Mouse (Mus musculus) CH12.LX (cell line): Measurements from ENCODE around the gene Ikzf4. TPM values are rescaled to one million over a fixed set of nuclear protein-coding genes. Genes with fewer than 3 reads are reported as not detected.

Source experiments
- DNase-seq: peaks from one replicate; pipeline ENCODE4 v3.0.0-alpha.2; 2013; ENCODE audit errors: extremely low read depth
- H3K27ac ChIP-seq: 2 replicates; pipeline ENCODE4 v1.5.1; 2012; ENCODE audit warnings: low read depth, mild to moderate bottlenecking, control low read depth, moderate library complexity; ENCODE audit not compliant: insufficient read depth
- H3K27me3 ChIP-seq: replicated peaks from 2 replicates; pipeline ENCODE3; 2012; ENCODE audit warnings: inconsistent platforms
- H3K36me3 ChIP-seq, 2 experiments: replicated peaks in 1 of 2; 2 replicates each; pipeline versions ENCODE3 to v1.6.1; 2012; ENCODE audit warnings: inconsistent platforms in 1 of 2, low read length in 1 of 2, mild to moderate bottlenecking in 1 of 2, mixed read lengths in 1 of 2, moderate library complexity in 1 of 2; ENCODE audit not compliant: control insufficient read depth in 1 of 2, insufficient read depth in 1 of 2
- H3K4me1 ChIP-seq, 2 experiments: 2 replicates each; pipeline ENCODE4 v1.6.1; 2012; ENCODE audit warnings: inconsistent platforms in 1 of 2, moderate library complexity in 1 of 2; ENCODE audit not compliant: insufficient read depth in 2 of 2, control insufficient read depth in 1 of 2
- H3K4me2 ChIP-seq: 2 replicates; pipeline ENCODE4 v1.6.1; 2012; ENCODE audit warnings: low read depth, mild to moderate bottlenecking, control low read depth; ENCODE audit not compliant: poor library complexity, insufficient read depth, severe bottlenecking
- H3K4me3 ChIP-seq, 3 experiments: fragments of 150-350 bp in 1 of 3; sonication (generic) in 1 of 3; replicated peaks in 1 of 3; 2 replicates each; pipeline versions ENCODE3 to v1.5.1; 2011 to 2012; ENCODE audit warnings: low read depth in 2 of 3, low read length in 2 of 3, mild to moderate bottlenecking in 2 of 3, moderate library complexity in 2 of 3, control low read depth in 1 of 3, improper control_type of control experiment in 1 of 3, inconsistent platforms in 1 of 3, mixed read lengths in 1 of 3; ENCODE audit not compliant: poor library complexity in 1 of 3
- H3K79me2 ChIP-seq: replicated peaks from 2 replicates; pipeline ENCODE4 v1.6.1; 2012; ENCODE audit warnings: mild to moderate bottlenecking, moderate library complexity; ENCODE audit not compliant: control insufficient read depth, poor library complexity, insufficient read depth, severe bottlenecking; ENCODE audit errors: extremely low read depth
- H3K9ac ChIP-seq: 2 replicates; pipeline ENCODE4 v1.6.1; 2012; ENCODE audit warnings: low read depth, mild to moderate bottlenecking, control low read depth, moderate library complexity; ENCODE audit not compliant: insufficient read depth
- H3K9me3 ChIP-seq: replicated peaks from 2 replicates; pipeline ENCODE3; 2012; ENCODE audit warnings: low read length, inconsistent platforms, mixed read lengths
- BHLHE40 ChIP-seq: IDR thresholded peaks from 2 replicates; pipeline ENCODE4 v1.6.1; 2011; ENCODE audit warnings: mild to moderate bottlenecking, low read depth, low read length, improper control_type of control experiment
- CHD1 ChIP-seq: IDR thresholded peaks from 2 replicates; pipeline ENCODE4 v1.6.1; 2012; ENCODE audit warnings: low read depth, low read length, improper control_type of control experiment, inconsistent platforms
- CHD2 ChIP-seq: IDR thresholded peaks from 2 replicates; pipeline ENCODE4 v1.6.1; 2011; ENCODE audit warnings: low read length, improper control_type of control experiment
- E2F4 ChIP-seq: IDR thresholded peaks from 2 replicates; pipeline ENCODE4 v1.6.1; 2011; ENCODE audit warnings: low read depth, low read length, improper control_type of control experiment; ENCODE audit not compliant: insufficient replicate concordance
- ELF1 ChIP-seq: IDR thresholded peaks from 2 replicates; pipeline ENCODE4 v1.6.1; 2014; ENCODE audit warnings: low read depth, mild to moderate bottlenecking, inconsistent platforms, low read length, improper control_type of control experiment
- GABPA ChIP-seq: IDR thresholded peaks from 2 replicates; pipeline ENCODE4 v1.6.1; 2012; ENCODE audit warnings: low read depth, low read length, improper control_type of control experiment, inconsistent platforms; ENCODE audit not compliant: insufficient replicate concordance
- KAT2A ChIP-seq: IDR thresholded peaks from 2 replicates; pipeline ENCODE4 v1.6.1; 2012; ENCODE audit warnings: low read length, improper control_type of control experiment, inconsistent platforms; ENCODE audit not compliant: insufficient replicate concordance
- MAX ChIP-seq: IDR thresholded peaks from 2 replicates; pipeline ENCODE4 v1.6.1; 2011; ENCODE audit warnings: low read length, improper control_type of control experiment
- MAZ ChIP-seq: IDR thresholded peaks from 2 replicates; pipeline ENCODE4 v1.6.1; 2012; ENCODE audit warnings: low read depth, mild to moderate bottlenecking, inconsistent platforms, low read length, improper control_type of control experiment, moderate library complexity
- MEF2A ChIP-seq: IDR thresholded peaks from 2 replicates; pipeline ENCODE4 v1.6.1; 2014; ENCODE audit warnings: low read depth, mild to moderate bottlenecking, inconsistent platforms, low read length, improper control_type of control experiment, borderline replicate concordance
- MXI1 ChIP-seq: IDR thresholded peaks from 2 replicates; pipeline ENCODE4 v1.6.1; 2011; ENCODE audit warnings: mild to moderate bottlenecking, low read depth, low read length, improper control_type of control experiment
- MYC ChIP-seq: IDR thresholded peaks from 2 replicates; pipeline ENCODE4 v1.6.1; 2011; ENCODE audit warnings: low read depth, mild to moderate bottlenecking, improper control_type of control experiment, low read length
- NELFE ChIP-seq: IDR thresholded peaks from 2 replicates; pipeline ENCODE4 v1.6.1; 2011; ENCODE audit warnings: low read depth, low read length, improper control_type of control experiment
- PAX5 ChIP-seq: IDR thresholded peaks from 2 replicates; pipeline ENCODE4 v1.6.1; 2012; ENCODE audit warnings: low read length, inconsistent platforms, mixed read lengths
- POLR2A ChIP-seq: IDR thresholded peaks from 2 replicates; pipeline ENCODE4 v1.6.1; 2011; ENCODE audit warnings: low read depth, mild to moderate bottlenecking, improper control_type of control experiment, low read length
- POLR2AphosphoS2 ChIP-seq: IDR thresholded peaks from 2 replicates; pipeline ENCODE4 v1.6.1; 2011; ENCODE audit warnings: low read depth, low read length, improper control_type of control experiment
- RCOR1 ChIP-seq: conservative IDR thresholded peaks from 2 replicates; pipeline ENCODE4 v1.6.1; 2012; ENCODE audit warnings: low read depth, mild to moderate bottlenecking, inconsistent platforms, low read length, improper control_type of control experiment
- TBP ChIP-seq: conservative IDR thresholded peaks from 2 replicates; pipeline ENCODE4 v1.6.1; 2011; ENCODE audit warnings: low read depth, low read length, improper control_type of control experiment
- TCF12 ChIP-seq: IDR thresholded peaks from 2 replicates; pipeline ENCODE4 v1.6.1; 2014; ENCODE audit warnings: low read depth, mild to moderate bottlenecking, inconsistent platforms, low read length, improper control_type of control experiment
- UBTF ChIP-seq: IDR thresholded peaks from 2 replicates; pipeline ENCODE4 v1.6.1; 2012; ENCODE audit warnings: low read depth, mild to moderate bottlenecking, inconsistent platforms, low read length, improper control_type of control experiment, moderate library complexity
- USF2 ChIP-seq: conservative IDR thresholded peaks from 2 replicates; pipeline ENCODE4 v1.6.1; 2011; ENCODE audit warnings: low read depth, low read length, improper control_type of control experiment
- ZC3H11A ChIP-seq: IDR thresholded peaks from 2 replicates; pipeline ENCODE4 v1.6.1; 2012; ENCODE audit warnings: low read depth, mild to moderate bottlenecking, inconsistent platforms, low read length, improper control_type of control experiment
- ZKSCAN1 ChIP-seq: IDR thresholded peaks from 2 replicates; pipeline ENCODE4 v1.6.1; 2012; ENCODE audit warnings: low read depth, inconsistent platforms, low read length, improper control_type of control experiment, borderline replicate concordance
- dilution Hi-C: fragments of 300-500 bp; cut with MboI; formaldehyde crosslinking; loops from 2 replicates; pipeline ENCODE4 v1.14.3; 2020; ENCODE audit warnings: low sequenced_read_pairs; ENCODE audit not compliant: extremely low pct_unique_long_range_greater_than_20kb, extremely low pct_ligation_motif_present
- in situ Hi-C: fragments of 300-500 bp; cut with MboI; formaldehyde crosslinking; loops from 3 replicates; pipeline ENCODE4 v1.14.3; 2019; ENCODE audit warnings: low sequenced_read_pairs, low pct_ligation_motif_present, low pct_unique_long_range_greater_than_20kb, mixed read lengths
- polyA plus RNA-seq: library from polyadenylated mRNA; unstranded; fragments of >175 nt; gene quantifications from 2 replicates; pipeline ENCODE4 v1.2.1, GENCODE M21; 2012; ENCODE audit warnings: low read depth; ENCODE audit not compliant: insufficient read length
- total RNA-seq, 2 experiments: library from RNA; depleted of rRNA; stranded (reverse); fragments of 300-350 nt in 1 of 2; fragments of >200 nt in 1 of 2; gene quantifications; 2 replicates each; pipeline ENCODE4 v1.2.3; 2012 to 2014

Ikzf4 gene
- total and polyA plus RNA-seq, 3 experiments = 0.08 to 1.5 (median 0.09) TPM

DNA sequence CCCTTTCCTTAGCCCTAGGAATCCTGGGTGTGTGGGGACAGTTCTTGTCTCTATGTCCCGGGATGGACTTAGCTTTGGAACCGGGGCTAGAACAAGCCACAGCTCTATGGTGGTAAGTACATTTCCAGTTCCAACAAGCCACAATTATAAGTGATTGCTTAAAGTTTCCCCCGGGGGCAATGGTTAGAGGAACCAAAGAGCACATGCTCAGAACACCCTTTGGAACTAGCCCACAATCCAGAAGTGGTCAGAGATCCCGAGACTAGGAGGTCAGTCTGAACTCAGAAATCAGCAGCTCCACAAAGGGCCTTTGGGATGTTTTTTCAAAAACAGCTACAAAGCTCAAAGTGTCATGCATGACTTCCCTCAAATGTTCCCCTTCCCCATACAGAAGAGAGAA lies 8.1 kb upstream of the Ikzf4 start:
- H3K4me1 ChIP-seq = peaks cover 5 to 11% of the 10 kb centered on the region in 2 experiments; a peak in 3 of 4 replicates
- DNase-seq = no peak
- in situ Hi-C loops = no loop called here
- no peak overlapping the region for H3K27ac ChIP-seq
- H3K9ac ChIP-seq = no peak overlapping the region
- dilution Hi-C loops = no loop called here
- no peak overlapping the region for H3K4me3 ChIP-seq
- no peaks in the 10 kb centered on the region for H3K9me3 ChIP-seq
- H3K4me2 ChIP-seq = no peak overlapping the region
- H3K79me2 ChIP-seq = no peaks in the 10 kb centered on the region
- no peaks in the 10 kb centered on the region for H3K27me3 ChIP-seq
- H3K36me3 ChIP-seq = no peaks in the 10 kb centered on the region
- TF ChIP-seq ZKSCAN1 (no peak), MYC (no peak), RCOR1 (no peak), MEF2A (no peak), USF2 (no peak), GABPA (no peak), POLR2AphosphoS2 (no peak), MAZ (no peak), CHD1 (no peak), MXI1 (no peak)

DNA sequence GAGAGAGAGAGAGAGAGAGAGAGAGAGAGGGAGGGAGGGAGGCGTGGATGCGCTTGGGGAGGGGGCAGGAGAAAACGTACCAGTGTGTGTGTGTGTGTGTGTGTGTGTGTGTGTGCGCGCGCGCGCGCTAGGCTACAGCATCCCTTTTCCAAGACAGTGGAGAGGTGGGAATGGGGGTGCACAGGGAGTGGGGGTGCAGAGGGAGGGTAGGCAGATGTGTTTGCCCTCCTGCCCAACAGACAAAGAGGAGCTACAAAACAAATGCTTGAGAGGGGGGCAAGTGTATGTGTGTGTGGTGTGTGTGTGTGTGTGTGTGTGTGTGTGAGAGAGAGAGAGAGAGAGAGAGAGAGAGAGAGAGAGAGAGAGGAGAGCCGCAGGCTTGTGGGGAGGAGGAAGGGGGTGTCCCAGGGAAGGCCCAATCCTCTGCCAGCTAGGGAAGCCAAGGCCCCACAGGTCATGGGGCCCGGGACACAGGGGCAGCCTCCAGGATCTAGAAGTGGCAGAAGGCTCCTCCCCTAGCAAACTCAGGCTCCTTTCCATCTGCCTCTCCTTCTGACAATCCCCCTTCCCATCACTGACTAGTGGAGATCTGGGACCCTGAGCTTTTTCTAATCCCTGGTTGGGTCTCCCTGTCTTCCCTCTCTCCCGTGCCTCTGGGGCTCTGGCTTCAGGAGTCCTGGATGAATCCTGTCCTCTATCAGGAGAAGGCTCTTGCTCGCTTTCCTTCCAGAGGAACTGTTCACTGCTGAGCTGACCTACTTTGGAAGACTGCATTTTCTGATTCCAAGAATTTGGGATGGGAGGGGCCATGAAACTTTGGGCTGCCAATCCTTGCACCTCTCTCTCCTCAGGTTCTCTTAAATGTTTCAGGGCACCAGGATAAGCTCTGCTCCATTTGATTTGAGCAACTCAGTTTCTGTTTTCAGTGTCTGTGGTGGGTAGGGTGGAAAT lies 623 bp upstream of the Ikzf4 start:
- Histone ChIP-seq H3K4me3 (no peak overlapping the region), H3K9ac (0 out of 2 replicates have a peak overlapping the region, but pooled peaks have one; percentile 27)
- dilution Hi-C loops = no loop called here

DNA sequence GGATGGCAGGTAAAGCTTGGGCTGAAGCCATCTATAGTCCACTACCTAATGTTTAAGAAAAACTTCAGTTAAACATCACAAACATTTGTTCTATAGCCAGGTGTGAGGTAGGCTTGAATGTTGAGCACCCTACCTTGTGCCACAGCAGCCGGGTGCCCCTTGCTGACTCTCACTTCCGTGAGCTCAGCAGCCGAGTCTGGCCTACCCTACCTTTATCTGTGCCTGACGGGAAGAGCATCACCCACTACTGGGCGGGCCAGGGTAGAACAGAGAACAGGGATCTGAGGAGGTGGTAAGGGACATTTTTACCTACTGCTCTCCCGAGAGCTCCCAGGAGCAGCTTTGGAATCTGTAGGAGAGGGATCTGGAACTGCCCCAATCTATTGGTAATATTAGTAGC lies 3.0 kb downstream of the Ikzf4 start:
- Histone ChIP-seq H3K9ac (no peak overlapping the region), H3K27ac (no peak overlapping the region), H3K4me1 (peaks cover 18 to 26% of the 10 kb centered on the region in 2 experiments), H3K9me3 (no peaks in the 10 kb centered on the region), H3K27me3 (no peaks in the 10 kb centered on the region), H3K4me2 (no peak overlapping the region), H3K79me2 (no peaks in the 10 kb centered on the region), H3K36me3 (peaks cover 0 to 2% of the 10 kb centered on the region in 2 experiments), H3K4me3 (no peak overlapping the region)
- in situ Hi-C loops = no loop called here
- DNase-seq = no peak
- TF ChIP-seq GABPA = no peak
- no peak for TF ChIP-seq MAX
- TF ChIP-seq POLR2A = no peak
- no peak for TF ChIP-seq KAT2A
- no peak for TF ChIP-seq MYC
- TF ChIP-seq UBTF = no peak
- TF ChIP-seq TCF12 = no peak
- TF ChIP-seq CHD1 = no peak
- no peak for TF ChIP-seq ZC3H11A
- TF ChIP-seq E2F4 = no peak
- TF ChIP-seq NELFE = no peak
- TF ChIP-seq USF2 = no peak
- no peak for TF ChIP-seq BHLHE40
- TF ChIP-seq PAX5 = no peak
- TF ChIP-seq TBP = no peak
- TF ChIP-seq, all 38 proteins: peak for 0
- dilution Hi-C loops = no loop called here

More for the DNA sequence above, 623 bp upstream of the Ikzf4 start:
- peak; percentile 39 for DNase-seq
- Histone ChIP-seq H3K9me3 (no peaks in the 10 kb centered on the region), H3K27ac (no peak overlapping the region), H3K79me2 (no peaks in the 10 kb centered on the region), H3K27me3 (no peaks in the 10 kb centered on the region), H3K36me3 (no peaks in the 10 kb centered on the region), H3K4me1 (peaks cover 19 to 30% of the 10 kb centered on the region in 2 experiments), H3K4me2 (peak overlapping the region; percentile 32; the same call in 1 of the 2 replicates)
- no peak for TF ChIP-seq CHD2
- no peak for TF ChIP-seq MXI1
- no peak for TF ChIP-seq ELF1
- in situ Hi-C loops = no loop called here
